Mouse (Mus musculus): ENCODE data around the gene Vps13d. TPM values are rescaled to one million over a fixed set of nuclear protein-coding genes. Genes with fewer than 3 reads are reported as not detected.
A peak's percentile ranks its signal among the peaks of the same experiment; 100 is the strongest.

Vps13d gene
- polyA plus RNA-seq, 1 experiment: 7.3 TPM

GRCm38 (mm10) chr4:145201424-145201823, 6.6 kb upstream of the Vps13d start:
- no peak overlapping the region for H3K4me3 ChIP-seq (ENCODE audit: control insufficient read depth, low read depth, low read length)

DNA sequence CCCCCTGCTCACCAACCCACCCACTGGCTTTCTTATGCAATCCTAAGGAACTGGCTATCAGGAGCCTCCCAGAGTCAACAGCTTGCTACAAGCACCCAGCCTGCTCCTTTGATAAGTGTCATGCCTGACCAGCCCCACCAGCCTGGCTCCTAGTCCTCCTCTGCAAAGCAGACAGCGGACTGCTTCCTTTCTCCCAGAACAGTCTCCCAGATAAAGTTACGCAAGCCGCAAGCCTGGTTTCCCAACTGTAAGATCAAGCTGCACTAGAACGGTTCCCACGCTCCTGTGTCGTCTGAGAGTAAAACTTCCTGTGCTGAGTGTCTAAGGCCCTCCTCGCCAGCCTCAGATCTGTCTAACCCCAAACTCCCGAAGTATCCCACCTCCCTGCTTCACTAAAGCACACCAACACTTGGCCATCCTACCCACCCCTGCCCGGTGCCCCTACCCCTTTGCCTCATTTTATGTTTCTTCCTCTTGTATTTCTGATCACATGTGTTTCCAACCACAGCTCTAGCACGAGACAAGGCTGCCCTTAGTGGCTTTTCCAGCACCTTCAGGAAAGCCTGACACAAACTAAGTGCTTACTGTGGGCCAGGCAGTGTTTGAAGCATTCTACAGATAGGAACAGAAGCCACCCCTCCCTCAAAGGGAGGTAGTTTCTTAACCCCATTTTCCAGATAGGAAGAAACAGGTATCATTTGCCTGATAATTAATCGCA, 5.3 kb upstream of the Vps13d start:
- Histone ChIP-seq H3K27ac (ENCODE audit: control insufficient read depth, insufficient read depth, low read depth, low read length) (no peak overlapping the region), H3K27me3 (ENCODE audit: control insufficient read depth, insufficient read depth, low read length) (no peaks in the 10 kb centered on the region), H3K4me1 (ENCODE audit: control insufficient read depth, insufficient read depth, low read length) (no peaks in the 10 kb centered on the region; the same call in 1 of the 2 replicates), H3K4me3 (ENCODE audit: control insufficient read depth, low read depth, low read length) (no peak overlapping the region), H3K36me3 (ENCODE audit: control insufficient read depth, insufficient read depth, low read length) (no peaks in the 10 kb centered on the region)
- TF ChIP-seq CTCF (IDR thresholded peaks at IDR 0.05; ENCODE audit: control insufficient read depth, insufficient read depth, insufficient replicate concordance, low read depth, low read length) (no peak), POLR2A (IDR thresholded peaks at IDR 0.05; ENCODE audit: control insufficient read depth, low read depth, low read length) (no peak)

More at GRCm38 (mm10) chr4:145201424-145201823, 6.6 kb upstream of the Vps13d start:
- no peak for TF ChIP-seq POLR2A (IDR thresholded peaks at IDR 0.05; ENCODE audit: control insufficient read depth, low read depth, low read length)
- TF ChIP-seq CTCF (IDR thresholded peaks at IDR 0.05; ENCODE audit: control insufficient read depth, insufficient read depth, insufficient replicate concordance, low read depth, low read length): no peak
- Histone ChIP-seq H3K27ac (ENCODE audit: control insufficient read depth, insufficient read depth, low read depth, low read length) (no peak overlapping the region), H3K36me3 (ENCODE audit: control insufficient read depth, insufficient read depth, low read length) (no peaks in the 10 kb centered on the region), H3K27me3 (ENCODE audit: control insufficient read depth, insufficient read depth, low read length) (no peaks in the 10 kb centered on the region), H3K4me1 (ENCODE audit: control insufficient read depth, insufficient read depth, low read length) (no peaks in the 10 kb centered on the region; the same call in 1 of the 2 replicates)

DNA sequence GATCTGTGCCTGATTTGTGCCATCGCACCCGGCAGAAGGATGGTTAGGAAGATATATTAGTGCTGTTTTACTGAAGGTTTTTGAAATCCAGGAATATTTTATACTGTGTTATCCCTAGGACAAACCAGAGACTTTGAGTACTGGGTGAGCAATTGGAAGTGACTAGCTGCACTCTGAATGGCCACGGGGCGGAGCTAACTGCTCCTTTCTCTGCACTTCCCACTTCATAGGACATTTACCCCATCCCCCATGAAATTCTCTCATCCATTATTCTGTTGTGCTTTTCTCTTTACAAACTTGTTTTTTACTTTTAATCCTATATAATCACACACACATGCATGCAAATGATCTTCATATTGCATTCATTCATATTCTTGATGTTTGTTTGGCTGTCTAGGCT, 1.8 kb upstream of the Vps13d start:
- TF ChIP-seq CTCF (IDR thresholded peaks at IDR 0.05; ENCODE audit: control insufficient read depth, insufficient read depth, insufficient replicate concordance, low read depth, low read length) (no peak), POLR2A (IDR thresholded peaks at IDR 0.05; ENCODE audit: control insufficient read depth, low read depth, low read length) (no peak)
- Histone ChIP-seq H3K27ac (ENCODE audit: control insufficient read depth, insufficient read depth, low read depth, low read length) (no peak overlapping the region), H3K4me1 (ENCODE audit: control insufficient read depth, insufficient read depth, low read length) (peaks cover 7% of the 10 kb centered on the region), H3K36me3 (ENCODE audit: control insufficient read depth, insufficient read depth, low read length) (no peaks in the 10 kb centered on the region), H3K27me3 (ENCODE audit: control insufficient read depth, insufficient read depth, low read length) (no peaks in the 10 kb centered on the region), H3K4me3 (ENCODE audit: control insufficient read depth, low read depth, low read length) (no peak overlapping the region)

DNA sequence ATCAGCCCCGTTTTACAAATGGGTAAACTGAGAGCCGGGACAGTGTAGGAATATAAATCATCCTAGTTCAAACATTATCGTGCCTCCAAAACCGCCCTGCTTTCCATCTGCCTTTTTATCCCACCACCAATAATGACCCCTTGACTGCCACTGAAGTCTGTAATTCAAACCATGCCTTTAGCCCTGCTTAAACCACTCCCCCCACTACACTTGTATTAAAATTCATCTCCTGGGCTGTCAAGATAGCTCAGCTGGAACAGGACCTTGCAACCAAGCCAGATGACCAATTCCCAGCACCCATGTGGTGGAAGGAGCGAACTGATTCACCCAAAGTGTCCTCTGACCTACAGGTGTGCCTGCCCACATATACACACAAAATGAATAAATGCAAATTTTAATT, 367 bp upstream of the Vps13d start:
- peak overlapping the region; percentile 97 for H3K4me3 ChIP-seq (ENCODE audit: control insufficient read depth, low read depth, low read length)

GRCm38 (mm10) chr4:145193991-145194511, 754 bp downstream of the Vps13d start:
- Histone ChIP-seq H3K4me3 (ENCODE audit: control insufficient read depth, low read depth, low read length) (peak overlapping the region; percentile 97), H3K36me3 (ENCODE audit: control insufficient read depth, insufficient read depth, low read length) (no peaks in the 10 kb centered on the region), H3K27ac (ENCODE audit: control insufficient read depth, insufficient read depth, low read depth, low read length) (peak overlapping the region; percentile 75), H3K4me1 (ENCODE audit: control insufficient read depth, insufficient read depth, low read length) (peaks cover 7% of the 10 kb centered on the region), H3K27me3 (ENCODE audit: control insufficient read depth, insufficient read depth, low read length) (no peaks in the 10 kb centered on the region)
- TF ChIP-seq CTCF (IDR thresholded peaks at IDR 0.05; ENCODE audit: control insufficient read depth, insufficient read depth, insufficient replicate concordance, low read depth, low read length) (no peak), POLR2A (IDR thresholded peaks at IDR 0.05; ENCODE audit: control insufficient read depth, low read depth, low read length) (no peak)

More for the DNA sequence above, 367 bp upstream of the Vps13d start:
- no peaks in the 10 kb centered on the region for H3K27me3 ChIP-seq (ENCODE audit: control insufficient read depth, insufficient read depth, low read length)
- H3K4me1 ChIP-seq (ENCODE audit: control insufficient read depth, insufficient read depth, low read length): peaks cover 7% of the 10 kb centered on the region
- no peak overlapping the region for H3K27ac ChIP-seq (ENCODE audit: control insufficient read depth, insufficient read depth, low read depth, low read length)
- H3K36me3 ChIP-seq (ENCODE audit: control insufficient read depth, insufficient read depth, low read length): no peaks in the 10 kb centered on the region
- TF ChIP-seq CTCF (IDR thresholded peaks at IDR 0.05; ENCODE audit: control insufficient read depth, insufficient read depth, insufficient replicate concordance, low read depth, low read length) (no peak), POLR2A (IDR thresholded peaks at IDR 0.05; ENCODE audit: control insufficient read depth, low read depth, low read length) (no peak)

DNA sequence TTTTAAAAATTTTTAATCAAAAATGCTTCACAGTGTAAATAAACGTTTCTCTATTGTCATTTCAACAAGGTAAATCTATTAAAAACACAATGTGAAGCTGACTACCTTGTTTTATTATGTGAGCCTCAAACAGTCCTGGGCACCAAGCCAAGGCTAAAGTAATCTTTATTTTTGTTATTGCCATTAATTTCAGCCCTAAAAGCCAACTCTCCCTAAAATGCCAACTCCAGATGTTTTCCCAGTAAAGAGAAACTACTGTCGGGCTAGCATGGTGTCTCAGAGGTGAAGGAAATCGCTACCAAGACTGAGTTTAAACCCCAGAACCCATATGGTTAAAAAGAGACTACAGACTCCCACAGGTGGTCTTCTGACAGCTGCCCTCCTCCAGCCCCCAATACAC, 1.4 kb downstream of the Vps13d start:
- Histone ChIP-seq H3K27me3 (ENCODE audit: control insufficient read depth, insufficient read depth, low read length) (no peaks in the 10 kb centered on the region), H3K36me3 (ENCODE audit: control insufficient read depth, insufficient read depth, low read length) (no peaks in the 10 kb centered on the region), H3K4me1 (ENCODE audit: control insufficient read depth, insufficient read depth, low read length) (peaks cover 7% of the 10 kb centered on the region), H3K27ac (ENCODE audit: control insufficient read depth, insufficient read depth, low read depth, low read length) (no peak overlapping the region), H3K4me3 (ENCODE audit: control insufficient read depth, low read depth, low read length) (no peak overlapping the region)
- TF ChIP-seq POLR2A (IDR thresholded peaks at IDR 0.05; ENCODE audit: control insufficient read depth, low read depth, low read length) (no peak), CTCF (IDR thresholded peaks at IDR 0.05; ENCODE audit: control insufficient read depth, insufficient read depth, insufficient replicate concordance, low read depth, low read length) (no peak)

DNA sequence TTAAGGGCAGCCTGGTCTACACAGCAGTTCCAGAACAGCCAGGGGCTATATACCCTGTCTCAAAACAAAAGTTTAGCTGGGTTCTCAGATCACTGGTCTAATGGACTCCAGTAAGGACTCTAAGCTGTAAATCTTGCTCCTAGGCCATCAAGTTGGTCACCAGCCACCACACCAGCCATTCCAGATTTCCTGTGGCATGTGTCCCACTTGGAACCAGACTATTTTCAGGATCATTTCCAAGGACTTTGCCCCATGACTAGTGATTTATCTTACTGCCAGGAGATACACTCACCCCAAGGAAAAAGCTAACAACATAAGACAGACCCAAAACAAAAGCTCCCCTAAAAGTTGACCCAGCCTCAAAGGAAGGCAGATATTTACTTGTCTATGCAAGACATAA, 2.1 kb downstream of the Vps13d start:
- H3K36me3 ChIP-seq (ENCODE audit: control insufficient read depth, insufficient read depth, low read length): no peaks in the 10 kb centered on the region
- TF ChIP-seq CTCF (IDR thresholded peaks at IDR 0.05; ENCODE audit: control insufficient read depth, insufficient read depth, insufficient replicate concordance, low read depth, low read length): no peak
- no peak for TF ChIP-seq POLR2A (IDR thresholded peaks at IDR 0.05; ENCODE audit: control insufficient read depth, low read depth, low read length)
- H3K4me3 ChIP-seq (ENCODE audit: control insufficient read depth, low read depth, low read length): no peak overlapping the region
- peaks cover 7% of the 10 kb centered on the region for H3K4me1 ChIP-seq (ENCODE audit: control insufficient read depth, insufficient read depth, low read length)
- no peaks in the 10 kb centered on the region for H3K27me3 ChIP-seq (ENCODE audit: control insufficient read depth, insufficient read depth, low read length)
- no peak overlapping the region for H3K27ac ChIP-seq (ENCODE audit: control insufficient read depth, insufficient read depth, low read depth, low read length)

Measured in testis, adult 2 months (tissue).